Mouse (Mus musculus): ENCODE results near the gene Ppp1r16b.

- TF ChIP-seq CTCF (IDR thresholded peaks at IDR 0.05; ENCODE audit: low read depth, low read length) (no peak), POLR2A (IDR thresholded peaks at IDR 0.05; ENCODE audit: extremely low read depth, insufficient read depth, low read length) (no peak)
Measured at GRCm38 (mm10) chr2:158717551-158718418, 52.6 kb downstream of the Ppp1r16b start.
